Mouse (Mus musculus) testis, postnatal 10 days (tissue): ENCODE measurements around the gene Tmem233.

Source experiments
- DNase-seq: peaks from one replicate; pipeline ENCODE4 v3.0.0; 2021; ENCODE audit warnings: low spot score

Tmem233 gene

DNA sequence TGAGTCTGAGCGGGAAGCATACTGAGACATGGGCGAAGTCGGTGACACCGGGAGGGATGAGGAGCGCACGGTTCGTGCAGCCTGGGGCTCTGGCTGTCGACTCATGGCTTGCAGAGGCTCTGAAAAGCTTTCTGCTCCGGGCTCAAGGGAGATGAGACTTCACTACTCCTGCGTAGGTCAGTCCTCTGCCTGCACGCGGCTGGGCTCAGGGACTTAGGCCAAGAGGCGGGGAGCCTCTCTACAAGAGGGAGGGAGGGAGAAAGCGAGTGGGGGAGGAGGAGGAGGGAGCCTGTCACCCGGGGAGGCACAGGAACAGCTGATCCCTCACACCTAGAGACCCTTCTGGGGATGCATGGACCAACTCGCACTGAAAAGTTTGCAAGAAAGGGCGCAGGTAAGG is at the start of gene Tmem233:
Gene Tmem233 (minus strand): TSS at position 164 of the 400 bp plus-strand sequence.
- no peak for DNase-seq

- peak; percentile 81 for DNase-seq
Observed at GRCm38 (mm10) chr5:116123344-116123743, 40.3 kb upstream of the Tmem233 start.

DNA sequence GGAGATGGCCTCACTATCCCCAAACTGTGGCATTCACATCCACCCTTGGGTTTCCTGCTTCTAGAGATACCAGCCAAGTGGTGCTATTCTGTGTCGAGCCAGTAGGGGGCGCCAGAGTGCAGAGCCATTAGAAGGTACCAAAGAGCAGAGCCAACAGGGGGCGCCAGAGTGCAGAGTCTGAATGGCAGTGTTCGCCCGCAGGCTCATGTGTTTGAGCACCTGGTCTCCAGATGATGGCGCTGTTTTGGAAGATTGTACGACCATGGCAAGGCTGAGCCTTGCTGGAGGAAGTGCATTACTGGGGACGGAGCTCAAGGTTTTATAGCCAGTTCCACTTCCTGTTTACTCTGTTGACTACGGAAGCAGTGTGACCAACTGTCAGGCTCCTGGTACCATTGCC is 33.5 kb upstream of the Tmem233 start:
- DNase-seq = peak; percentile 82

DNA sequence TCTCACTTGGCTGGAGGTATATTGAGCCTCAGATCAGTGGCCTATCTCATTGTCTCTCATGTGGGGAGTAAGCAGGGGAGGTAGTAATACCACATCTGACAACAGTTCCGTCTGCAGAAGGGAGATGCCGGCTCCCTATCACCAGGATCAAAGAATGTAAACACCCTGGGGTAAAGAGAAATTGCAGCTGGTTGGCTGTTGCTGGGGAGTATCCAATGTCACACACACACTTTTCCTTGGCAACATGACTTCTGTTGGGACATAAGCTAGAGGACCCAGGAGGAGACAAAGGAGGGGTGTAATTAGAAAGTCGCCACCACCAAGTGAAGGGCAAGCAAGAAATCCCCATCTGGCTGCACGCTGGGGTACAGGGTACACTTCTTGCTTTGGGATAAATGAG is 33.1 kb upstream of the Tmem233 start:
- DNase-seq = peak; percentile 16

- peak; percentile 31 for DNase-seq
Observed at GRCm38 (mm10) chr5:116115071-116115834, 32.2 kb upstream of the Tmem233 start.

DNA sequence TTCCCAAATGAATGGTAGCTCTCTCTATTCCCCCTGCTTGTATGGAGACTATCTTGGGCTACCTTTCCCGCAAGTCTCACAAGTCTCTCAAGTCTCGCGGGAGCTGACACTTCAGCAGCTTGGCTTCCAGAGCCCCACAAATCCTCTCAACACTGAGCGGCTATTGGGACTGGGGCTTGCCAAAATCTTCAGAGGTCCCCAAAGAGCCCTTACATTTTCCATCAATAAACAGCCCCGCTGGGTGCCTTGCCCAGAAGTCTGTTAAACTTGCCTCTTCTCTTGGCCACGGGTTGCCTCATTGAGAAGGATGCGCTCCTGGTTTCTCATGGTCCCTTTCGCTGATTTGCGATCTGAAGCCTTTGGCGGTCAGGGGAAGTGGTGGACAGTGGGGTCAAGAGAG is 25.6 kb upstream of the Tmem233 start:
- DNase-seq = no peak

- peak; percentile 17 for DNase-seq
Observed at GRCm38 (mm10) chr5:116084231-116084630, 1.2 kb upstream of the Tmem233 start.

GRCm38 (mm10) chr5:116082241-116082900 is 673 bp downstream of the Tmem233 start:
- DNase-seq = no peak

DNA sequence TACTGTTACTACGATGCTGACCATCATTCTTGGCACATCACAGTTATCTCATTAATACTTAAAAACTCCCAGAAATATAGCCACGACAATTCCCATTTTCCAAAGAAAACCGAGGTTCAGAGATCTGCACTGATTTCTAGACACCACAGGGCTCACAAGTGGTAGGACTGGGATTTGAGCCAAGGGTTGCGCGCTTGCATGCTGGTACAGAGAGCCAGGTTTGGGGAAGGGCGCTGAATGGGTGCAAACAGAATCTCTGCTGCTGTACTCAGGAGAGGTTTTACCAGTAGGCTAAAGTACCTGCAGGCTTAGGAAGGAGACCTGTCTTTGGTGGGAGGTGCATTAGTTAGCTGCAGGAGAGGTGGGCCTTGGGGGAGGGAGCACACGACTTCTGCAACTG is 1.4 kb downstream of the Tmem233 start:
- no peak for DNase-seq

GRCm38 (mm10) chr5:116080736-116081135 is 2.3 kb downstream of the Tmem233 start:
- no peak for DNase-seq

- no peak for DNase-seq
Observed at GRCm38 (mm10) chr5:116069618-116070017, 13.4 kb downstream of the Tmem233 start.

DNA sequence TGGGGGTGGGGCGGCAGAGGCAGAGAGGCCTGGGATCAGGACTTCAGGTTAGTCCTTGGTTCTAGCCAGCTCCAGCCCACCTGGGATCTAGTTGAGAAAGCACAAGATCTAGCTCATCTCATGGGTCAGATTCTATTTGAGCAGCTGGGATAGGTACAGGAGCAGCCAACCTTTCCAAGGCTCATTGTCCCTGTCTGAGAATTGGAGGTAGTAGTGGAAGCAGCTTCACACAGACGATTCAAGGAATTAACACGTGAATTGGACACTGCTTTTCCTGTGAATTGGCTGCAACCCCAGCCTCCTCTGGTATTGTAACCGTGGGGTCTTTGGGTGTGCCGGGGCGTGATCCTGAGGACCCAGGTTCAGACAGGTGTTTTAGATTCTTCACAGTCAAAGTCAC is 30.2 kb downstream of the Tmem233 start:
- no peak for DNase-seq

DNA sequence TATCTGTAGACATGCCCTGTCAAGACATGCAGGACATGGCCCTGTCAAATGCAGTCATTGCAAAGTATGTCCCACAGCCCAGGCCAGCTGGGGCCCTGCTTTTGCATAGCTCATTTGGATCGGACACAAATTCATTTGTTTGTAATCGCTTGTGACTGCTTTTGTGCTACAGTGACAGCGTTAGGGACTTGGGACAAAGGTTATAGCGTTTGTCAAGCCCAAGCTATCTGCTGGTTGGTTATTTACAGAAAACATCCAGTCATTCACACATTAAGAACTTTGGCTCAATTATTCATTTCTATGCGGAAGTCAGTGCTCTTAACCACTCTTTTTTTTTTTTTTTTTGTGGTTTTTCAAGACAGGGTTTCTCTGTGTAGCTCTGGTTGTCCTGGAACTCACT is 30.9 kb downstream of the Tmem233 start:
- no peak for DNase-seq

DNA sequence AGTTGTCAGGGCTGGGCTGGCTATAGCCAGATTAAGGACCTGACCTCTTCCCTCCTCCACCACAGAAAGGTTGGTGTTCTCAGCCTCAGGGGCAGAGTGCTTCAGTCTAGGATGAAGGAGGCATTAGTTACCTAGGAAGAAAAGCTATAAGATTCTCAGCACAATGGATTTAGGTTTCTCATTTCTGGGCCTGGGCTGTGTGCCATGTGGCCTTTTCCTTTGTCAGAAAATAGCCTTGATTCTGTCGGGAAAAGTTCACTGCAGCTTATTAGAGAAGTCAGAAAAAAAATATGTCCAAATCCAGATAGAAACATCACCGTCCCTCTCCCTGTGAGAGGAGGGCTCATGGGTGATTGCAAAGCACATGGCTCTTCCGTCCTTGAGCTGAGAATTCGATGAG is 33.2 kb downstream of the Tmem233 start:
- no peak for DNase-seq

DNA sequence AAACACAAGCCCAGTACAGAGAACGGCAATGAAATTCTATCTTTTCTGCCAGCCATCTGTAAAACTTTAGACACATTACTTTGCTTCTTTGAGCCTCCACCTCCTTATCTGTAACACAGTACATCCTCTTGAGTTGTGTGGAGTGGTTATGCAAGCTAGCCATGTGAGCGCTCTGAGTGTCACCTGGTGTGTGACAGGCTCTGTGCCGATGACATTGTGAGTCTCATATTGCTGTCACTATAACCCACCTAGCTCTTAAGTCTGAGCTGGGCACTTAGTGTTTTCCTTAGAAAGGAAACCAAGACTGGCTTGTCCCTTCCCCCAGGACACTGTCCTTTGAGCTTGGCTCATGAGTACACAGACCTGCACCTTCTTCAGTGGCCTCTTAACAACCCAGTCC is 34.7 kb downstream of the Tmem233 start:
- no peak for DNase-seq

- no peak for DNase-seq
Observed at GRCm38 (mm10) chr5:116046246-116046645, 36.8 kb downstream of the Tmem233 start.

GRCm38 (mm10) chr5:116045581-116045980 is 37.5 kb downstream of the Tmem233 start:
- DNase-seq = no peak

- DNase-seq = no peak
Observed at GRCm38 (mm10) chr5:116042241-116042640, 40.8 kb downstream of the Tmem233 start.

DNA sequence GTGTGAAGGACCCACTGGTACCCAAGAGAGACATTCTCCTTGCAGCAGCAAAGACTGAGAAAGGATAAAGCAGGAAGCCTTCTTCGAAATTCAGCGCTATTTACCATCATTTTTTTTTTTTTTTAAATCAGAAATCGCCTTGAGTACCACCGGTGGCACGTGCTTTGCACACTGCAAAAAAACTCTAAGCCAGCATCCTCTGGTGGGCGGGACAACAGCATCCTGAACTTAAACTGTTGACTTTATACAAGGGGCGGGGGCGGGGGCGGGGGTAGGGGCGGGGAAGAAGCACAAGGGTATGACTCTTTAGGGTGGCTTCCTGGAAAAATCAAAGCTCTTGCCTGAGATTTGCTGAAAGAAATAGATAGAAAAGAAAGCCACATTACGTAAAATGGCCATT is 43.3 kb downstream of the Tmem233 start:
- DNase-seq = no peak

DNA sequence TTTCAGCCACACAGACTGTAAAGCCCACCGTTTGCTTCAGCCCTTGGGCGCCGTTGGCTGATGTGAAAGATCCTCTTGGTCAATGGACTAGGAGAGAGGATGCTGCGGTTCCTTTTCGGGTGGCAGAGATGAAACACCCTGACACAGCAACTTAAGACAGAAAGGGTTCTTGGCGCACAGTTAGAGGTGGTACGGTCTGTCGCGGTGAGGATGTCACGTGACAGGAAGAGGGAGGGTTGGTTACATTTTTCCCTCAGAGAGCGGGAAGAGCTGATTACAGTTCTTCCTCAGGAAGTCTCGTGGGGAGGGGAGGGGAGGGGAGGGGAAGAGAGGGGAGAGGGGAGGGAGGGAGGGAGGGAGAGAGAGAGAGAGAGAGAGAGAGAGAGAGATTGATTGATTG is 45.3 kb downstream of the Tmem233 start:
- DNase-seq = no peak

GRCm38 (mm10) chr5:116036465-116036864 is 46.6 kb downstream of the Tmem233 start:
- no peak for DNase-seq

GRCm38 (mm10) chr5:116031190-116031577 is 51.9 kb downstream of the Tmem233 start:
- peak; percentile 83 for DNase-seq

DNA sequence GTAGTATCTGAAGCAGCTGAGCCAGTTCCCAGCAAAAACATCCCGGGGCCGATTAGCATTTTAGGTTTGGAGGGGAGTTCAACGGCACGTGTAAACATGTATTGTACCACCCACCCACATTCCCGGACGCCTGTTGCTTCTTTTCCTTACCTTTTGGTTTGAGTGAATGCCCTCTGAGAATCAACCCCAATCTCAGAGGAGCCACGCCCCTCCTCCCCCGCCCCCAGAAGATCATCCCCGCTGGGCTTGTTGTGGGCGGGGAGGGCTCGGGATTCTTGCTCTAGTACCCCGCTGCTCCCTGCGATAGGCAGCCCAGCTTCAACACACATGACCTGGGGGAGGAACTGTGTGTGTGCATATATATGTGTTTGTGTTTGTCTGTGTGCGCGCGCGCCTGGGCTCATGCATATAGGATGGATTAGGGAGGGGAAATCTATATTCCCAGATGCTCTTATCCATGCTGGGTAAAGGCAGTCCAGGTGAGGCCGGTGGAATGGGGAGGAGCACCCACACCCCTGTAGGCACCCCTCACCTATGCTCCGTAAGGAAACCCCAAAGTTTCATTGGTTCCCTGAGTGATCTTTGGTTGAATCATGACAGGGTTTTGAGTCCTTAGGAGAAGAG is 52.4 kb downstream of the Tmem233 start:
- peak; percentile 40 for DNase-seq
